11 mouse cellular contexts compared by ENCODE assay signal in the genomic region with DNA sequence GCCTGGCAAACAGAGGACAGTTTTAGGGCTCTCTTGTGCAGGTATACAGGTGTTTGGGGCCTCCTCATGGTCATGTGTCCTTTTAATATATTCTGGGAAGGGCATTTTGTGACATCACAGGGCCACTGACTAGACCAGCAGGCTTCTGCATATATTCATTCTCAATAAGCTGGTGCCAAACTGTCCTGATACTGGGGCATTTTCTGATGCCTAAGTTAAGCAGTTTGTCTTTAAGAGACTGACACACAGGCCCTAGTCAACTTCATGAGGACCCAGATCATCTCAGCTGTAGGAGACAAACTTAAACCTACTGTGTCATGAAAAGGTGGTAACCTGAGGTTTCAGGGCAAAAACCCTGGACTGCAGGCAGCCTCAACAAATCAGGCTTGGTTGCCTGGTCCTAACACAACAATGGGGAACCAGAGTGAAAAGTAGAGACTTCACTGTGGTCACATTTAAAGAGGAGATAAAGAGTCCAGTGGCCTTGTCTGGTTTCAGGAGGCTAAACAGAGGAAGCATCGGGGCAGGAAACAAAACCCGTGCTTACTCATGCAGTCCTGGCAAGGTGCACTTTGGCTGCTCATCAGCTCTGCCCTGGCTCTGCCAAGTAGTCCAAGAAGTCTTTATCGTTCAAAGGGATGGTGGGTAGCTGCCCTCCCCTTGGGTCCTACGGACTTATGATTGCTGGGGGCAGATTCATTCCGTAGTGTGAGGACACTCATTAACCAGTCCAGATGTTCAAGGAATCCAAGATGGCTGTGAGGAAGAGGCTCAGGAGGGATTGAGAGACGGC. TPM values are rescaled to one million over a fixed set of nuclear protein-coding genes. Genes with fewer than 3 reads are reported as not detected.
DNase-seq lines count a peak whose midpoint lies in the region; TF ChIP-seq lines count a peak whose summit lies in the region.
"Had no signal": no experiment of that assay in that cellular context is flagged by ENCODE, and none has a peak within 500 bp of the region (broad histone marks: within the 10 kb centered on the region; RNA-seq: fewer than 3 reads in every experiment).

No protein-coding gene starts in this region.

- intact Hi-C loops in gastrocnemius, adult 2 months (cut with DNase I) = no loop called here
- intact Hi-C loops in gastrocnemius, postnatal 14 days (cut with DNase I; ENCODE audit: low total_unique reads) = no loop called here

- H3K27me3 ChIP-seq in kidney, adult 2 months (replicated peaks; ENCODE audit: control insufficient read depth, insufficient read depth, low read length) = no peaks in the 10 kb centered on the region

- H3K4me3 ChIP-seq in gastrocnemius, adult 2 months = no peak overlapping the region
- no peak overlapping the region for H3K4me3 ChIP-seq in kidney, adult 2 months (ENCODE audit: insufficient read depth, low read depth, low read length)
- H3K4me3 ChIP-seq: forebrain, embryonic 13.5 days; limb, embryonic 10.5 days; myocyte had no signal

- peaks cover 9% of the 10 kb centered on the region; the same call in 1 of the 2 replicates for H3K4me1 ChIP-seq in kidney, adult 2 months (ENCODE audit: control insufficient read depth, insufficient read depth, low read length)
- H3K4me1 ChIP-seq: forebrain, embryonic 13.5 days; limb, embryonic 10.5 days had no signal

- H3K27ac ChIP-seq in gastrocnemius, adult 2 months = 0 out of 2 replicates have a peak overlapping the region, but pooled peaks have one; percentile 20
- H3K27ac ChIP-seq in kidney, adult 2 months (ENCODE audit: insufficient read depth, low read depth, low read length) = no peak overlapping the region
- H3K27ac ChIP-seq: forebrain, embryonic 13.5 days; limb, embryonic 10.5 days had no signal

- no peak for TF ChIP-seq POLR2A in kidney, adult 2 months (IDR thresholded peaks at IDR 0.05; ENCODE audit: low read depth, low read length)

- 24% methylated on average over 6 of the region's 6 CpGs for WGBS in kidney, adult 2 months

- H3K36me3 ChIP-seq in kidney, adult 2 months (ENCODE audit: control insufficient read depth, insufficient read depth, low read length) = no peaks in the 10 kb centered on the region
- H3K36me3 ChIP-seq: limb, embryonic 10.5 days had no signal

- no peak for TF ChIP-seq CTCF in gastrocnemius, adult 2 months (IDR thresholded peaks at IDR 0.05)
- no peak for TF ChIP-seq CTCF in kidney, adult 2 months (conservative IDR thresholded peaks at IDR 0.05; ENCODE audit: insufficient read depth, insufficient read length, low read depth, low read length)

- peak; percentile 42 for DNase-seq in gastrocnemius, adult 2 months
- no peak for DNase-seq in gastrocnemius, postnatal 14 days
- DNase-seq in 3134 (ENCODE audit: extremely low read depth, insufficient read length, low spot score) = peak; percentile 40
- DNase-seq in CD4-positive helper T cell, adult 2 months (ENCODE audit: low read depth, low spot score) = peak; percentile 60
- DNase-seq in kidney, adult 2 months = peak; percentile 71
- no peak for DNase-seq in frontal cortex, postnatal 10 days (ENCODE audit: low spot score in 2 of 2)
- DNase-seq in right cerebral cortex, adult 18-20 months = no peak
- DNase-seq: thymus, adult 18-20 months had no signal

RNA-seq across cellular contexts. Expression of a gene that starts 4.9 kb away (rescaled TPM):
- 1 to 10 TPM; 3.2 to 3.3 TPM for total RNA-seq in gastrocnemius, adult 2 months (2021)
- total RNA-seq in gastrocnemius, postnatal 14 days (2021) = 1 to 10 TPM; 7.0 to 9.9 TPM
- 11.1 and 15.3 TPM in 2 replicates for polyA plus RNA-seq in kidney, adult 2 months (2012; rRNA removed)

RNA-seq across cellular contexts. Expression of a gene that starts 35.7 kb away (rescaled TPM):
- under 1 TPM; 0.28 to 0.33 TPM for total RNA-seq in gastrocnemius, adult 2 months (2021)
- total RNA-seq in gastrocnemius, postnatal 14 days (2021) = under 1 TPM; 0.09 to 0.10 TPM
- polyA plus RNA-seq in kidney, adult 2 months (2012; rRNA removed) = 15.4 and 17.6 TPM in 2 replicates
- polyA plus RNA-seq: myocyte had no signal

Comparison
In these comparisons a context has a peak if more than half of its experiments do, and no peak if none do; other contexts are left out.
1. DNase-seq: peak in gastrocnemius, adult 2 months (single experiment), 3134 (single experiment), CD4-positive helper T cell, adult 2 months (single experiment) and kidney, adult 2 months (single experiment); none in gastrocnemius, postnatal 14 days (single experiment), frontal cortex, postnatal 10 days (0 of 2) and right cerebral cortex, adult 18-20 months (single experiment).